In genomic region chr4:102495001-102495400, GRCm38 (mm10) we compare ENCODE assay signal across 16 mouse cellular contexts.
DNase-seq lines count a peak whose midpoint lies in the region; ATAC-seq and TF ChIP-seq lines count a peak whose summit lies in the region.
"Had no signal": no experiment of that assay in that cellular context is flagged by ENCODE, and none has a peak within 500 bp of the region (broad histone marks: within the 10 kb centered on the region; RNA-seq: fewer than 3 reads in every experiment).

No protein-coding gene starts in this region.

- no peak for DNase-seq in lung, postnatal 25 days (ENCODE audit: low spot score)
- DNase-seq in NIH3T3 (ENCODE audit: low read depth): peak; percentile 64
- DNase-seq in right cerebral cortex, postnatal 4 days: no peak
- DNase-seq: adrenal gland, postnatal 25 days; gastrocnemius, postnatal 10 days; liver; spleen, adult 18-20 months; thymus, postnatal 25 days had no signal

- 54% methylated on average over 5 of the region's 5 CpGs for WGBS in heart, embryonic 16.5 days
- WGBS in heart, embryonic 11.5 days (ENCODE audit: insufficient replicate concordance): 73% methylated on average over 5 of the region's 5 CpGs
- 54% methylated on average over 5 of the region's 5 CpGs for WGBS in lung, embryonic 16.5 days

- H3K4me1 ChIP-seq in heart, embryonic 16.5 days (ENCODE audit: control insufficient read depth, insufficient read depth, low read length): peaks cover 20% of the 10 kb centered on the region
- H3K4me1 ChIP-seq in heart, embryonic 11.5 days (ENCODE audit: control insufficient read depth, insufficient read depth, low read length): no peaks in the 10 kb centered on the region
- peaks cover 5% of the 10 kb centered on the region; the same call in 1 of the 2 replicates for H3K4me1 ChIP-seq in lung, embryonic 16.5 days (replicated peaks; ENCODE audit: control insufficient read depth, insufficient read depth, low read length)
- peaks cover 19% of the 10 kb centered on the region for H3K4me1 ChIP-seq in embryonic fibroblast, embryonic 13.5 days (ENCODE audit: control insufficient read depth, insufficient read depth, low read length)
- H3K4me1 ChIP-seq: liver, embryonic 15.5 days had no signal

- no peak for ATAC-seq in heart, embryonic 16.5 days (replicated peaks; ENCODE audit: extremely low read depth, insufficient read depth, low FRiP score)
- no peak for ATAC-seq in heart, embryonic 11.5 days (replicated peaks; ENCODE audit: insufficient number of reproducible peaks, low FRiP score, low TSS enrichment)
- peak; percentile 37; the same call in 1 of the 2 replicates for ATAC-seq in lung, embryonic 16.5 days (ENCODE audit: low read depth)
- ATAC-seq: lung, postnatal 0 days had no signal

- H3K36me3 ChIP-seq in heart, embryonic 16.5 days (ENCODE audit: control insufficient read depth, insufficient read depth): peaks cover 11% of the 10 kb centered on the region
- 0 out of 2 replicates have a peak, but pooled peaks cover 3% of the 10 kb centered on the region for H3K36me3 ChIP-seq in heart, embryonic 11.5 days (ENCODE audit: control insufficient read depth, insufficient read depth, low read length)
- no peaks in the 10 kb centered on the region for H3K36me3 ChIP-seq in lung, embryonic 16.5 days (ENCODE audit: control insufficient read depth, insufficient read depth, low read length)
- H3K36me3 ChIP-seq: liver, embryonic 15.5 days; midbrain, embryonic 12.5 days had no signal

- H3K9ac ChIP-seq in heart, embryonic 16.5 days (ENCODE audit: low read length): no peak overlapping the region
- H3K9ac ChIP-seq in heart, embryonic 11.5 days (ENCODE audit: low read depth, low read length): no peak overlapping the region
- H3K9ac ChIP-seq in lung, embryonic 16.5 days (ENCODE audit: low read length): no peak overlapping the region
- H3K9ac ChIP-seq: liver, embryonic 15.5 days; midbrain, embryonic 12.5 days had no signal

- no peak overlapping the region for H3K4me2 ChIP-seq in heart, embryonic 16.5 days (ENCODE audit: low read depth, low read length)
- no peak overlapping the region for H3K4me2 ChIP-seq in heart, embryonic 11.5 days
- no peak overlapping the region for H3K4me2 ChIP-seq in lung, embryonic 16.5 days (ENCODE audit: low read depth, low read length)
- H3K4me2 ChIP-seq: liver, embryonic 15.5 days; midbrain, embryonic 12.5 days had no signal

- TF ChIP-seq POLR2A in embryonic fibroblast, embryonic 13.5 days (IDR thresholded peaks at IDR 0.05; ENCODE audit: low read depth, low read length): no peak

- H3K27ac ChIP-seq in heart, embryonic 16.5 days (ENCODE audit: low read length): peak overlapping the region; percentile 66
- no peak overlapping the region for H3K27ac ChIP-seq in heart, embryonic 11.5 days (ENCODE audit: low read depth, low read length)
- H3K27ac ChIP-seq in lung, embryonic 16.5 days (ENCODE audit: low read length): no peak overlapping the region; the same call in 1 of the 2 replicates
- peak overlapping the region; percentile 35 for H3K27ac ChIP-seq in embryonic fibroblast, embryonic 13.5 days (ENCODE audit: insufficient read depth, low read length)
- H3K27ac ChIP-seq: hindbrain, postnatal 0 days; liver, embryonic 15.5 days; midbrain, embryonic 12.5 days had no signal

- H3K27me3 ChIP-seq in heart, embryonic 16.5 days (ENCODE audit: control insufficient read depth, insufficient read depth, low read length): no peaks in the 10 kb centered on the region
- H3K27me3 ChIP-seq in heart, embryonic 11.5 days (ENCODE audit: control insufficient read depth, insufficient read depth, low read length): no peaks in the 10 kb centered on the region
- H3K27me3 ChIP-seq in lung, embryonic 16.5 days (ENCODE audit: control insufficient read depth, insufficient read depth, low read depth, low read length): no peaks in the 10 kb centered on the region
- H3K27me3 ChIP-seq: liver, embryonic 15.5 days; midbrain, embryonic 12.5 days had no signal

- H3K9me3 ChIP-seq in heart, embryonic 16.5 days (replicated peaks; ENCODE audit: control insufficient read depth, low read length): no peaks in the 10 kb centered on the region
- no peaks in the 10 kb centered on the region for H3K9me3 ChIP-seq in heart, embryonic 11.5 days (replicated peaks; ENCODE audit: control insufficient read depth, low read length)
- H3K9me3 ChIP-seq in lung, embryonic 16.5 days (ENCODE audit: control insufficient read depth, low read length): no peaks in the 10 kb centered on the region
- H3K9me3 ChIP-seq: liver, embryonic 15.5 days; midbrain, embryonic 12.5 days had no signal

- no peak for TF ChIP-seq CTCF in embryonic fibroblast, embryonic 13.5 days (IDR thresholded peaks at IDR 0.05; ENCODE audit: borderline replicate concordance, insufficient read depth, low read length)

- no peak overlapping the region for H3K4me3 ChIP-seq in heart, embryonic 16.5 days (ENCODE audit: low read length)
- H3K4me3 ChIP-seq in heart, embryonic 11.5 days (ENCODE audit: low read depth, low read length): no peak overlapping the region
- no peak overlapping the region for H3K4me3 ChIP-seq in lung, embryonic 16.5 days (ENCODE audit: low read length)
- no peak overlapping the region for H3K4me3 ChIP-seq in embryonic fibroblast, embryonic 13.5 days (ENCODE audit: insufficient read depth, low read length)
- H3K4me3 ChIP-seq: liver, embryonic 15.5 days; midbrain, embryonic 12.5 days had no signal

Comparison
In these comparisons a context has a peak if more than half of its experiments do, and no peak if none do; other contexts are left out.
1. H3K27ac ChIP-seq: peak in heart, embryonic 16.5 days (single experiment) and embryonic fibroblast, embryonic 13.5 days (single experiment); none in heart, embryonic 11.5 days (single experiment) and lung, embryonic 16.5 days (single experiment).